Mouse (Mus musculus) liver, postnatal 0 days (tissue): ENCODE results near the gene Ilvbl.

Experiments used
- CTCF ChIP-seq: sonication (generic); IDR thresholded peaks from 2 replicates; pipeline ENCODE4 v1.5.1; 2016; ENCODE audit warnings: antibody characterized with exemption, low read depth
- EP300 ChIP-seq: IDR thresholded peaks from 2 replicates; pipeline ENCODE4 v1.6.1; 2016; ENCODE audit warnings: antibody characterized with exemption, low read depth, mild to moderate bottlenecking

DNA sequence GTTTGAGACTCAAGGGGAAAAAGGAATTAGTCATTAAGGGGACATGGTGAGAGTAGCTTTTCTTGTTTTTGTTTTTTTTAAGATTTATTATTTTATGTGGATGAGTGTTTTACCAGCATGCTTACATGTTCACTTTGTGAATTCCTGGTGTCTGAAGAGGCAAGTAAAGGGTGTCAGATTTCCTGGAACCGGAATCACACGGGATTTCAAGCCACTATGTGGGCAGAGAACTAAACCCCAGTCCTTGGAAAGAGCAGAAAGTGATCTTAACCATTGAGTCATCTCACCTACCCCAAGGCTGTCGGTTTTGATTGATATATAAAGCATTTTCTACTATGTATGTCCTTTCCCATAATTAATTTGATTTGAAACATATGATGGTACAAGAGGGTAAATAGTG is 4.5 kb upstream of the Ilvbl start:
- TF ChIP-seq CTCF (no peak), EP300 (no peak)
